Mouse (Mus musculus) hindbrain, postnatal 0 days (tissue): ENCODE data around the gene Klrb1a. TPM values are rescaled to one million over a fixed set of nuclear protein-coding genes. Genes with fewer than 3 reads are reported as not detected.
"Not testable (repeated sequence)": the region's sequence is repeated elsewhere in the genome, so short reads cannot be mapped to it uniquely, and the experiment has no call there.

Experiments used
- ATAC-seq: fragments of 200-750 bp; cut with Nextera tagmentation; 2 replicates; pipeline ENCODE4 v1.8.0; 2017; ENCODE audit warnings: mild to moderate bottlenecking, moderate TSS enrichment, moderate library complexity
- DNase-seq: peaks from one replicate; pipeline ENCODE4 v3.0.0-alpha.2; 2015; ENCODE audit warnings: low spot score
- H3K27ac ChIP-seq: fragments of 300-500 bp; sonication (generic); 2 replicates; pipeline ENCODE4 v1.5.1; 2014; ENCODE audit warnings: mild to moderate bottlenecking
- H3K27me3 ChIP-seq: fragments of 300-500 bp; sonication (generic); 2 replicates; pipeline ENCODE4 v1.6.1; 2014; ENCODE audit warnings: low read length, mixed read lengths; ENCODE audit not compliant: insufficient read depth
- H3K36me3 ChIP-seq: fragments of 300-500 bp; sonication (generic); 2 replicates; pipeline ENCODE4 v1.6.1; 2014; ENCODE audit warnings: low read length, mixed read lengths; ENCODE audit not compliant: insufficient read depth
- H3K4me1 ChIP-seq: fragments of 300-500 bp; sonication (generic); 2 replicates; pipeline ENCODE4 v1.6.1; 2014; ENCODE audit warnings: antibody characterized with exemption, low read length, mixed read lengths; ENCODE audit not compliant: insufficient read depth
- H3K4me2 ChIP-seq: fragments of 300-500 bp; sonication (generic); 2 replicates; pipeline ENCODE4 v1.6.1; 2014; ENCODE audit warnings: low read depth, mild to moderate bottlenecking, low read length, moderate library complexity, mixed read lengths
- H3K4me3 ChIP-seq: fragments of 300-500 bp; sonication (generic); 2 replicates; pipeline ENCODE4 v1.5.1; 2014; ENCODE audit warnings: low read length
- H3K9ac ChIP-seq: fragments of 300-500 bp; sonication (generic); replicated peaks from 2 replicates; pipeline ENCODE4 v1.6.1; 2014; ENCODE audit warnings: mild to moderate bottlenecking, low read length, moderate library complexity, mixed read lengths
- H3K9me3 ChIP-seq: fragments of 300-500 bp; sonication (generic); 2 replicates; pipeline ENCODE4 v1.6.1; 2016; ENCODE audit warnings: low read length, mixed read lengths
- CTCF ChIP-seq: IDR thresholded peaks from 2 replicates; pipeline ENCODE4 v1.5.1; 2016; ENCODE audit warnings: antibody characterized with exemption, control low read depth, low read depth
- WGBS: fragments of 180-500 bp; shearing (Covaris S2); extraction: QIAGEN DNeasy Blood & Tissue Kit; methylation state at CpG from one replicate; pipeline ENCODE4 v1.1.7; 2014; 5-methylcytosine and 5-hydroxymethylcytosine counted together
- polyA plus RNA-seq: library from polyadenylated mRNA; unstranded; fragments of >200 nt; fragmentation: Nextera tagmentation; extraction: Ambion mirVana; gene quantifications from 2 replicates; pipeline ENCODE4 v1.2.1, GENCODE M21; 2015
- total RNA-seq: library from RNA; depleted of rRNA; stranded (reverse); fragments of >200 nt; gene quantifications from 2 replicates; pipeline ENCODE4 v1.2.3, GENCODE M21; 2014; rRNA removed

Gene Klrb1a
- total RNA-seq (not detected in 2 replicates), polyA plus RNA-seq (not detected in 2 replicates)

DNA sequence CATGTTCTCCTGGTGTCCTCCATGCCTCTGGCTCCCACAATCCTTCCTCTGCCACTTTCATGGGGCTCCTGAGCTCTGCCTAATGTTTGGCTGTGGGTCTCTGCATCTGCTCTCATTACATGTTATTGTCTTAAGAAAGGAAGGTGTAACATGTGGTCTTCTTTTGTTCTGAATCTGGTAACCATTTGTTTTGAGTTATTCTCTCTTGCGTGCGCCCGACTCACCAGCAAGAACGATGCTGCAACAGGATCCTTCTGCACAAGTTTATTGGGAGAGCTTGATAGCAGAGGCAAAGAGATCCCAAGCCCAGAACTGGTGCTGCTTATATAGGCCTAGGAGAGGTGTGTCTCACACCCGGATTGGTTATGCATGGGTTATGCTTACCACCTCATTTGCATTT lies at the start of gene Klrb1a:
Gene Klrb1a, minus strand, starts transcription at position 101 of the 400 bp plus-strand sequence.
- WGBS = 93% methylated on average over 5 of the region's 5 CpGs
- not testable (repeated sequence) for H3K4me2 ChIP-seq, H3K9ac ChIP-seq, DNase-seq, H3K27ac ChIP-seq, H3K36me3 ChIP-seq, H3K9me3 ChIP-seq, H3K4me3 ChIP-seq, H3K27me3 ChIP-seq, H3K4me1 ChIP-seq, ATAC-seq

DNA sequence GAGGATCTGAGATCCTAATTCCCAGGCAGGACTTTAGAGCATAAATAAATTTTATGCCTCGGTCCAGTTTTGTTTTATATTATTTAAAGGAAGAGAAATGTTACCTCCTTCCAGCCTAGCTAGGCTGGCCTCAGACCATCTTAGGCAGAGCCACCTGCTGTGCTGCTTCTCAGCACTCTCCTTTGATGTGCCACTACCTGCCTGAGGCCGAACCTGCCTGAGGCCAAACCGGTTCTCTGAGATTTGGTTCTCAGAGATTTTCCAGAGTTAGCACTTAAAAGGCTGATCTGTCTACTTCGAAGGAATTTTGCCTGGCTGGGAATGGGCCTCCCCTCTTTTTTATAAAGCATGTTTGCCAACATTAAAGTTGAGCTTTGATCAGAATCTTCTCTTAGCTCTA lies 46.6 kb upstream of the Klrb1a start:
- Histone ChIP-seq H3K4me2 (no peak overlapping the region), H3K9me3 (no peaks in the 10 kb centered on the region), H3K27me3 (no peaks in the 10 kb centered on the region), H3K4me1 (no peaks in the 10 kb centered on the region), H3K27ac (no peak overlapping the region), H3K4me3 (no peak overlapping the region), H3K9ac (no peak overlapping the region), H3K36me3 (no peaks in the 10 kb centered on the region)
- ATAC-seq (no peak), DNase-seq (no peak)
- 59% methylated on average over 4 of the region's 4 CpGs for WGBS
- TF ChIP-seq CTCF = no peak

DNA sequence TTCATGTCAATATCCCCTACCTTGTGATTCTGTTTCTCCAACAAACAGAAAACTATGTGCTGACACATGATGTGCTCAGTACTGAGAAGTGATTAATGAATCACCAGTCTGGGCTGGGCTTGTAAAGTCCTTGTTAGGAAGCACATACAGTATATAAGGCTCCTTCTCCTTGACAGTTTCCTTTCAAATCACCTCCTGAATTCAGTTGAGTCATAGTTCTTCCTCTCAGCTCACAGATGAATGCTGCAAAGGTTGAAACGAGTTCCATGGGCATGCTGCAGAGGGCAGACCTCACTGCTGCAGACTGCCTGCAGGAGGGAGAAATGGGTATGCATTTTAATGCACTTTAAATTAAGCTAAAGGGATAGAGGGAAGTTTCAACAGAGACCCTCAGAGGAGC lies 38.9 kb upstream of the Klrb1a start, which contains the start of gene Clec2h:
Gene Clec2h, plus strand, starts transcription at position 180 of the 400 bp plus-strand sequence.
- DNase-seq (no peak), ATAC-seq (no peak)

DNA sequence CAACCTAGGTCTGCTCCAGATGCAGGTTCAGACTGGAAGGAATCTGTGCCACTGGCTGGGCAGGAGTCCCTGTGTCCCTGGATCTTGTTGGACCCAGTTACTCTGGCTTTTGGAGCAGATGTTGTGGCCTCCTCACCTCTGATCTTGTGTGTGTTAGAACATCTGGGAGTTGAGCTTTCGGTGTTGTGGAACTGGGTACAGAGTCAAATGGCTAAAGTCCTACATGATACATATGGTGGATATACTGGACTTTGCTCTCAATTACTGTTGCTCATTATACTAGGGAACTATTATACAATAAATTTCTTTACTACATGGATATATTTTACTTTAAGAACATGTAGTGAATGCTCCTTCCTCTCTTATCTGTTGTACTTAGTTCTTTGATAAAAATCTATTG lies 37.9 kb upstream of the Klrb1a start:
- WGBS = 93% methylated on average over 1 of the region's 1 CpGs
- H3K9ac ChIP-seq = no peak overlapping the region
- ATAC-seq = no peak
- TF ChIP-seq CTCF = no peak
- H3K4me2 ChIP-seq = no peak overlapping the region
- DNase-seq = no peak
- no peak overlapping the region for H3K27ac ChIP-seq
- no peak overlapping the region for H3K4me3 ChIP-seq
- H3K36me3 ChIP-seq = no peaks in the 10 kb centered on the region
- no peaks in the 10 kb centered on the region for H3K27me3 ChIP-seq
- no peaks in the 10 kb centered on the region for H3K9me3 ChIP-seq
- no peaks in the 10 kb centered on the region for H3K4me1 ChIP-seq

More for the DNA sequence above, 38.9 kb upstream of the Klrb1a start, which contains the start of gene Clec2h:
- no peak within 1 kb of the TSS for H3K9ac ChIP-seq
- no peak within 1 kb of the TSS for H3K4me3 ChIP-seq
- H3K9me3 ChIP-seq = no peaks in the 10 kb centered on the region
- 8% methylated on average over 1 of the region's 1 CpGs for WGBS
- no peak within 1 kb of the TSS for H3K4me2 ChIP-seq
- no peaks in the 10 kb centered on the region for H3K4me1 ChIP-seq
- peak; percentile 38 for TF ChIP-seq CTCF
- no peak within 1 kb of the TSS for H3K27ac ChIP-seq
- H3K36me3 ChIP-seq = no peaks in the 10 kb centered on the region
- H3K27me3 ChIP-seq = no peaks in the 10 kb centered on the region

DNA sequence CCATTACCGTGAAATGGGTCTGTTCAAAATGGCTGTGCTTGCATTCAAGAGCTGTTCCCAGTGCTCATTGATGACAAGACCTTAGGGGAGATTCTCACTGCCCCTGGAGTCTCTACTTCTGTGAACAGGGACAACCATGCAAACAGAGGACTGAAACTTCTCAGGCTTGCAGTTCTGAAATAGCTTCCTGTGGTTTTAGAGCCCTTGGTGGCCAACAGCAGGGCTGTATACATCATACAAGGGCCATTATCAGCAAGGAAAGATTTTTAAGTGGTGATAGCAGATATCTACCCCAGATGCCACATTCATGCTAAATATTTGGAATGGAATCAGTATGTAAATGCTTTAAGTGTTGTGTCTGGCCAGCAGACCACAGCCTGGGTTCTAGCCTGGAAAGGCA lies 29.6 kb upstream of the Klrb1a start:
- Histone ChIP-seq H3K9ac (no peak overlapping the region), H3K9me3 (no peaks in the 10 kb centered on the region), H3K4me2 (no peak overlapping the region), H3K4me3 (no peak overlapping the region), H3K36me3 (no peaks in the 10 kb centered on the region), H3K4me1 (no peaks in the 10 kb centered on the region), H3K27me3 (no peaks in the 10 kb centered on the region), H3K27ac (no peak overlapping the region)
- WGBS = 94% methylated on average over 1 of the region's 1 CpGs
- ATAC-seq (no peak), DNase-seq (no peak)
- no peak for TF ChIP-seq CTCF

DNA sequence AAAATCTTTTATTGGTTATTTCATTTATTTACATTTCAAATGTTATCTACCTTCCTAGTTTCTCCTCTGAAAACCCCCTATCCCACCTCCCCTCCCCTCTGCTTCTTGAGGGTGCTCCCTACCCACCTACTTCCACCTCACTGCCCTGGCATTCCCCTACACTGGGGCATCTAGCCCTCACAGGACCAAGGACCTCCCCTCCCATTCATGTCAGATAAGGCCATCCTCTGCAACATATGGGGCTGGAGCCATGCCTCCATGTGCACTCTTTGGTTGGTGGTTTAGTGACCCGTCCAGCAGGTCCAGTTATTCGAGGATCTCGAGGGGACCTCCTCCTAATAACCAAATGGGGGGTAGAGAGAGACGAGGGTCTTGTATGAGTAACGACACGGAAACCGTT lies 27.5 kb upstream of the Klrb1a start:
- not testable (repeated sequence) for H3K9me3 ChIP-seq, H3K9ac ChIP-seq, H3K4me2 ChIP-seq, H3K36me3 ChIP-seq, H3K4me3 ChIP-seq, DNase-seq, ATAC-seq, H3K4me1 ChIP-seq, H3K27ac ChIP-seq, H3K27me3 ChIP-seq
- WGBS = 93% methylated on average over 3 of the region's 7 CpGs

DNA sequence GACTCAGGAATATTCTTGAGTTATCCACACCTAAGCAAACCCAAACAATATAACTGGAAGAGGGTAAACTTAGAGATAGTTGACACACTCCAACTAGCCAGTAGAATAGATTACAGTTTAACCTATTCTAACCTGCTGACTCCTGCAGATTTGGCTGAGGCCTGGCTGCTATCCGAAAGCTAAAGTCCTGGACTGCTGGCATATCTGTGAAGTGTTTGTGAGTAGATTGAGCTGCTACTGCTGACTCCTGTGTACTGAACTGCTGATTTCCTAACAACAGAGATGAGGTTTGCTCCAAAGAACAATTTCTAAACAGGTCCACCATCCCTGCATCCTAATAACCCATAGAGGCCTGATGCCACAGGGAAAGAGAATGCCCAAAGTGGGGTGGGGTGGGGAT lies 26.9 kb upstream of the Klrb1a start:
- H3K9ac ChIP-seq = no peak overlapping the region
- no peak overlapping the region for H3K4me2 ChIP-seq
- H3K4me1 ChIP-seq = no peaks in the 10 kb centered on the region
- no peaks in the 10 kb centered on the region for H3K27me3 ChIP-seq
- WGBS = 88% methylated on average over 1 of the region's 1 CpGs
- DNase-seq (no peak), ATAC-seq (no peak)
- H3K27ac ChIP-seq = no peak overlapping the region
- no peaks in the 10 kb centered on the region for H3K36me3 ChIP-seq
- no peak overlapping the region for H3K4me3 ChIP-seq
- H3K9me3 ChIP-seq = no peaks in the 10 kb centered on the region
- TF ChIP-seq CTCF = no peak
